In genomic region chr11:10051584-10052210, GRCm38 (mm10) we compare ENCODE assay signal across 21 mouse cellular contexts.
DNase-seq lines count a peak whose midpoint lies in the region; ATAC-seq and TF ChIP-seq lines count a peak whose summit lies in the region.
"Had no signal": no experiment of that assay in that cellular context is flagged by ENCODE, and none has a peak within 500 bp of the region (broad histone marks: within the 10 kb centered on the region; RNA-seq: fewer than 3 reads in every experiment).

No protein-coding gene starts in this region.

- WGBS in midbrain, embryonic 12.5 days: 62% methylated on average over 2 of the region's 2 CpGs
- 71% methylated on average over 2 of the region's 2 CpGs for WGBS in midbrain, embryonic 10.5 days
- WGBS in kidney, adult 2 months: 61% methylated on average over 2 of the region's 2 CpGs

- no peak overlapping the region for H3K4me3 ChIP-seq in midbrain, embryonic 12.5 days
- H3K4me3 ChIP-seq in midbrain, embryonic 10.5 days: no peak overlapping the region
- no peak overlapping the region for H3K4me3 ChIP-seq in ES-E14 (ENCODE audit: insufficient read depth in 1 of 2, low read depth in 1 of 2, low read length in 2 of 2, poor library complexity in 1 of 2, severe bottlenecking in 1 of 2)
- H3K4me3 ChIP-seq in kidney, adult 2 months (ENCODE audit: insufficient read depth, low read depth, low read length): no peak overlapping the region
- H3K4me3 ChIP-seq: embryonic facial prominence, embryonic 12.5 days; heart, embryonic 10.5 days; kidney, embryonic 15.5 days had no signal

- DNase-seq in embryo, embryonic 10 days (ENCODE audit: low spot score): peak; percentile 4
- no peak for DNase-seq in embryo, embryonic 9.5 days (ENCODE audit: extremely low spot score)
- DNase-seq in midbrain, embryonic 10.5 days (ENCODE audit: low spot score): no peak
- peak; percentile 51 for DNase-seq in ES-E14 (ENCODE audit: low read depth, low spot score)
- peak; percentile 17 for DNase-seq in embryo, embryonic 11.5 days (ENCODE audit: low read depth, low spot score)
- no peak for DNase-seq in adrenal gland, adult 18-20 months (ENCODE audit: low spot score in 2 of 2)
- DNase-seq in kidney, adult 2 months: no peak
- DNase-seq: adrenal gland, postnatal 14 days; cerebellum, adult 11 months; cerebellum, postnatal 10 days; heart, postnatal 10 days; layer of hippocampus, postnatal 36 days; thymus, adult 2 months had no signal

- H3K9me3 ChIP-seq in midbrain, embryonic 12.5 days: no peaks in the 10 kb centered on the region
- H3K9me3 ChIP-seq in midbrain, embryonic 10.5 days (replicated peaks): no peaks in the 10 kb centered on the region
- peaks cover 2% of the 10 kb centered on the region; the same call in 1 of the 2 replicates for H3K9me3 ChIP-seq in ES-E14 (ENCODE audit: control insufficient read depth, insufficient read depth, low read depth, low read length)
- H3K9me3 ChIP-seq: embryonic facial prominence, embryonic 12.5 days; heart, embryonic 10.5 days; kidney, embryonic 15.5 days had no signal

- TF ChIP-seq CTCF in kidney, adult 2 months (conservative IDR thresholded peaks at IDR 0.05; ENCODE audit: insufficient read depth, insufficient read length, low read depth, low read length): no peak

- in situ Hi-C loops in ES-E14 (cut with MboI; ENCODE audit: low sequenced_read_pairs in 2 of 2, unreplicated experiment in 2 of 2): no loop called here

- no peaks in the 10 kb centered on the region for H3K36me3 ChIP-seq in midbrain, embryonic 12.5 days
- no peaks in the 10 kb centered on the region for H3K36me3 ChIP-seq in midbrain, embryonic 10.5 days
- H3K36me3 ChIP-seq in ES-E14 (ENCODE audit: control insufficient read depth, insufficient read depth, low read length, poor library complexity, severe bottlenecking): no peaks in the 10 kb centered on the region
- no peaks in the 10 kb centered on the region for H3K36me3 ChIP-seq in kidney, adult 2 months (ENCODE audit: control insufficient read depth, insufficient read depth, low read length)
- H3K36me3 ChIP-seq: embryonic facial prominence, embryonic 12.5 days; heart, embryonic 10.5 days; kidney, embryonic 15.5 days had no signal

- no peak for TF ChIP-seq POLR2A in kidney, adult 2 months (IDR thresholded peaks at IDR 0.05; ENCODE audit: low read depth, low read length)

- H3K27ac ChIP-seq in midbrain, embryonic 12.5 days (replicated peaks): no peak overlapping the region
- no peak overlapping the region for H3K27ac ChIP-seq in midbrain, embryonic 10.5 days (replicated peaks)
- no peak overlapping the region; the same call in 1 of the 2 replicates for H3K27ac ChIP-seq in ES-E14 (ENCODE audit: insufficient read depth, low read depth, low read length, poor library complexity, severe bottlenecking)
- no peak overlapping the region for H3K27ac ChIP-seq in kidney, adult 2 months (ENCODE audit: insufficient read depth, low read depth, low read length)
- H3K27ac ChIP-seq: embryonic facial prominence, embryonic 12.5 days; heart, embryonic 10.5 days; hindbrain, embryonic 14.5 days; kidney, embryonic 15.5 days; liver, embryonic 14.5 days had no signal

- no peaks in the 10 kb centered on the region for H3K27me3 ChIP-seq in midbrain, embryonic 12.5 days
- no peaks in the 10 kb centered on the region for H3K27me3 ChIP-seq in midbrain, embryonic 10.5 days (ENCODE audit: low read depth, poor library complexity, severe bottlenecking)
- H3K27me3 ChIP-seq in kidney, adult 2 months (replicated peaks; ENCODE audit: control insufficient read depth, insufficient read depth, low read length): no peaks in the 10 kb centered on the region
- H3K27me3 ChIP-seq: embryonic facial prominence, embryonic 12.5 days; kidney, embryonic 15.5 days had no signal

- H3K9ac ChIP-seq in midbrain, embryonic 12.5 days (replicated peaks): no peak overlapping the region
- H3K9ac ChIP-seq in ES-E14 (ENCODE audit: insufficient read depth, low read depth, low read length, poor library complexity, severe bottlenecking): no peak overlapping the region
- H3K9ac ChIP-seq: embryonic facial prominence, embryonic 12.5 days; hindbrain, embryonic 14.5 days; kidney, embryonic 15.5 days; liver, embryonic 14.5 days had no signal

- no peak overlapping the region for H3K4me2 ChIP-seq in midbrain, embryonic 12.5 days (replicated peaks)
- H3K4me2 ChIP-seq: embryonic facial prominence, embryonic 12.5 days; hindbrain, embryonic 14.5 days; kidney, embryonic 15.5 days had no signal

- peaks cover 6% of the 10 kb centered on the region; the same call in 1 of the 2 replicates for H3K4me1 ChIP-seq in midbrain, embryonic 12.5 days
- H3K4me1 ChIP-seq in midbrain, embryonic 10.5 days: peaks cover 11% of the 10 kb centered on the region; the same call in 1 of the 2 replicates
- H3K4me1 ChIP-seq in ES-E14 (ENCODE audit: control insufficient read depth in 2 of 2, insufficient read depth in 2 of 2, low read length in 2 of 2, poor library complexity in 1 of 2): peaks cover 5 to 8% of the 10 kb centered on the region in 2 experiments
- H3K4me1 ChIP-seq in kidney, adult 2 months (ENCODE audit: control insufficient read depth, insufficient read depth, low read length): no peaks in the 10 kb centered on the region
- H3K4me1 ChIP-seq: embryonic facial prominence, embryonic 12.5 days; heart, embryonic 10.5 days; kidney, embryonic 15.5 days had no signal

- ATAC-seq in midbrain, embryonic 12.5 days (ENCODE audit: low FRiP score, low read depth): 0 out of 2 replicates have a peak, but pooled peaks have one; percentile 39
- ATAC-seq: forebrain, embryonic 16.5 days; intestine, embryonic 16.5 days had no signal

TF ChIP-seq in ES-E14, 5 proteins besides CTCF, POLR2A, EP300 and RAD21:
- TF ChIP-seq HCFC1 (IDR thresholded peaks at IDR 0.05; ENCODE audit: borderline replicate concordance, insufficient read depth, low read length) (no peak), MAFK (IDR thresholded peaks at IDR 0.05; ENCODE audit: insufficient read depth, low read depth, low read length) (no peak), ZC3H11A (IDR thresholded peaks at IDR 0.05; ENCODE audit: borderline replicate concordance, low read depth, low read length) (no peak), ZNF384 (IDR thresholded peaks at IDR 0.05; ENCODE audit: low read depth, low read length) (no peak), CHD2 (IDR thresholded peaks at IDR 0.05; ENCODE audit: low read depth, low read length) (no peak)

Comparison
In these comparisons a context has a peak if more than half of its experiments do, and no peak if none do; other contexts are left out.
1. DNase-seq: peak in embryo, embryonic 10 days (single experiment), ES-E14 (single experiment) and embryo, embryonic 11.5 days (single experiment); none in embryo, embryonic 9.5 days (single experiment), midbrain, embryonic 10.5 days (single experiment), adrenal gland, adult 18-20 months (0 of 2) and kidney, adult 2 months (single experiment).